ENCODE assay signal across 8 mouse cellular contexts in genomic region chr5:74195614-74196306, GRCm38 (mm10). TPM values are rescaled to one million over a fixed set of nuclear protein-coding genes. Genes with fewer than 3 reads are reported as not detected.
A peak's percentile ranks its signal among the peaks of the same experiment; 100 is the strongest.
DNase-seq lines count a peak whose midpoint lies in the region; ATAC-seq and TF ChIP-seq lines count a peak whose summit lies in the region.

No protein-coding gene starts in this region.

- peak overlapping the region; percentile 97 for H3K9ac ChIP-seq in intestine, embryonic 16.5 days (ENCODE audit: low read depth, low read length)
- H3K9ac ChIP-seq in neural tube, embryonic 14.5 days (replicated peaks; ENCODE audit: low read depth, low read length) = peak overlapping the region; percentile 78

- no peaks in the 10 kb centered on the region for H3K27me3 ChIP-seq in cerebellum, adult 2 months (ENCODE audit: control insufficient read depth, insufficient read depth, low read length)
- no peaks in the 10 kb centered on the region for H3K27me3 ChIP-seq in testis, adult 2 months (ENCODE audit: control insufficient read depth, insufficient read depth, low read length)
- H3K27me3 ChIP-seq in intestine, embryonic 16.5 days (replicated peaks; ENCODE audit: control insufficient read depth, insufficient read depth, low read length) = no peaks in the 10 kb centered on the region
- H3K27me3 ChIP-seq in neural tube, embryonic 14.5 days (ENCODE audit: control insufficient read depth, insufficient read depth, low read length) = no peaks in the 10 kb centered on the region

- 5% methylated on average over 27 of the region's 27 CpGs for WGBS in cerebellum, adult 2 months
- WGBS in intestine, embryonic 16.5 days = 1% methylated on average over 27 of the region's 27 CpGs
- WGBS in neural tube, embryonic 14.5 days = under 1% methylated on average over 26 of the region's 27 CpGs

- no peaks in the 10 kb centered on the region for H3K9me3 ChIP-seq in intestine, embryonic 16.5 days (ENCODE audit: control insufficient read depth, low read length)
- no peaks in the 10 kb centered on the region for H3K9me3 ChIP-seq in neural tube, embryonic 14.5 days (ENCODE audit: control insufficient read depth, low read length)

- H3K4me2 ChIP-seq in intestine, embryonic 16.5 days (ENCODE audit: low read depth, low read length) = peak overlapping the region; percentile 99
- peak overlapping the region; percentile 91 for H3K4me2 ChIP-seq in neural tube, embryonic 14.5 days (ENCODE audit: low read depth, low read length)

- TF ChIP-seq CTCF in cerebellum, adult 2 months (IDR thresholded peaks at IDR 0.05; ENCODE audit: borderline replicate concordance, insufficient read depth, low read depth, low read length) = no peak
- no peak for TF ChIP-seq CTCF in testis, adult 2 months (IDR thresholded peaks at IDR 0.05; ENCODE audit: control insufficient read depth, insufficient read depth, insufficient replicate concordance, low read depth, low read length)

- no peak for TF ChIP-seq POLR2A in cerebellum, adult 2 months (IDR thresholded peaks at IDR 0.05; ENCODE audit: borderline replicate concordance, insufficient read depth, low read length)
- TF ChIP-seq POLR2A in testis, adult 2 months (IDR thresholded peaks at IDR 0.05; ENCODE audit: control insufficient read depth, low read depth, low read length) = no peak

- peak overlapping the region; percentile 95 for H3K4me3 ChIP-seq in cerebellum, adult 2 months (replicated peaks; ENCODE audit: insufficient read depth, low read depth, low read length)
- peak overlapping the region; percentile 98 for H3K4me3 ChIP-seq in testis, adult 2 months (ENCODE audit: control insufficient read depth, low read depth, low read length)
- peak overlapping the region; percentile 97 for H3K4me3 ChIP-seq in intestine, embryonic 16.5 days (ENCODE audit: low read length)
- H3K4me3 ChIP-seq in neural tube, embryonic 14.5 days (ENCODE audit: low read depth, low read length) = peak overlapping the region; percentile 90

- DNase-seq in cerebellum, adult 2 months = peak in 1 of 2 experiments; percentile 25
- no peak for DNase-seq in cerebellum, adult 18-20 months
- no peak for DNase-seq in testis, postnatal 10 days (ENCODE audit: low spot score)
- no peak for DNase-seq in urinary bladder, adult 18-20 months (ENCODE audit: low spot score in 2 of 2)
- DNase-seq in testis, postnatal 14 days (ENCODE audit: low spot score) = no peak

- H3K36me3 ChIP-seq in testis, adult 2 months (ENCODE audit: control insufficient read depth, insufficient read depth, low read length) = no peaks in the 10 kb centered on the region
- peaks cover 12% of the 10 kb centered on the region for H3K36me3 ChIP-seq in intestine, embryonic 16.5 days (ENCODE audit: control insufficient read depth, insufficient read depth, low read length)
- no peaks in the 10 kb centered on the region for H3K36me3 ChIP-seq in neural tube, embryonic 14.5 days (ENCODE audit: control insufficient read depth, insufficient read depth, low read length)

- 0 out of 2 replicates have a peak overlapping the region, but pooled peaks have one; percentile 9 for H3K27ac ChIP-seq in cerebellum, adult 2 months (ENCODE audit: insufficient read depth, low read length)
- peak overlapping the region; percentile 71 for H3K27ac ChIP-seq in testis, adult 2 months (ENCODE audit: control insufficient read depth, insufficient read depth, low read depth, low read length)
- peak overlapping the region; percentile 80 for H3K27ac ChIP-seq in intestine, embryonic 16.5 days (ENCODE audit: low read length)
- H3K27ac ChIP-seq in neural tube, embryonic 14.5 days (ENCODE audit: low read depth, low read length) = peak overlapping the region; percentile 60

- peaks cover 7% of the 10 kb centered on the region for H3K4me1 ChIP-seq in cerebellum, adult 2 months (ENCODE audit: control insufficient read depth, insufficient read depth, low read length)
- peaks cover 18% of the 10 kb centered on the region for H3K4me1 ChIP-seq in testis, adult 2 months (ENCODE audit: control insufficient read depth, insufficient read depth, low read length)
- peaks cover 37% of the 10 kb centered on the region for H3K4me1 ChIP-seq in intestine, embryonic 16.5 days (ENCODE audit: control insufficient read depth, insufficient read depth, low read length)
- peaks cover 12% of the 10 kb centered on the region; the same call in 1 of the 2 replicates for H3K4me1 ChIP-seq in neural tube, embryonic 14.5 days (ENCODE audit: control insufficient read depth, insufficient read depth, low read length)

- ATAC-seq in intestine, embryonic 16.5 days = peak; percentile 12; the same call in 1 of the 2 replicates
- ATAC-seq in neural tube, embryonic 14.5 days (ENCODE audit: low read depth) = peak; percentile 8; the same call in 1 of the 2 replicates

RNA-seq across cellular contexts. Expression of gene Rasl11b, which starts 0.7 kb away (rescaled TPM):
- 40.7 and 44.3 TPM in 2 replicates for polyA plus RNA-seq in cerebellum, adult 2 months (2012; rRNA removed)
- 3.8 and 4.7 TPM in 2 replicates for polyA plus RNA-seq in testis, adult 2 months (2012; rRNA removed)
- 31.5 and 37.6 TPM in 2 replicates for polyA plus RNA-seq in intestine, embryonic 16.5 days (2015; fragmentation: Nextera tagmentation; extraction: Ambion mirVana)
- 9.9 and 14.9 TPM in 2 replicates for polyA plus RNA-seq in neural tube, embryonic 14.5 days (2014; fragmentation: Nextera tagmentation; extraction: Ambion mirVana)

Comparison
In these comparisons a context has a peak if more than half of its experiments do, and no peak if none do; other contexts are left out.
1. H3K27ac ChIP-seq: peak in every context shown above with its lines; median percentile 80 in intestine, embryonic 16.5 days; 71 in testis, adult 2 months; 60 in neural tube, embryonic 14.5 days; 9 in cerebellum, adult 2 months.